ENCODE assay signal across 15 mouse cellular contexts in the genomic region with DNA sequence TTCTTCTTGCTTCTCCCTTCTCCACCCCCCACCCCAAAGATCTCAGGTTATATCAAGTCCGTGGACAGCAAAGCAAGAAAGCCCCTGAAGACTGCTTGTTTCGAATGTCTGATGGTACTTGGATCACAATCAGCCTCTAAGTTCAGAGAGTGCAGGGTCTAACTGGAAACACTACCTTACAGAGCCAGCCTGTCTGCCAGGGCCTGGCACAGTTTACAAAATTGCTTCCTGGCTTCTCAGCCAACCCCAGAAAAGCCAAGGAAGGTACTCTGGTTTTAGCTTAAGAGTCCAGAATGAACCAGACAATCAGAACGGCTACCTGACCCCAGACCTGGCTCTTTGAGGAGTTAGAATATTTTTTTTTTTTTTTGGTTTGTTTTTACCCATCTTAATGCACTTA.
DNase-seq lines count a peak whose midpoint lies in the region; ATAC-seq and TF ChIP-seq lines count a peak whose summit lies in the region.
"Had no signal": no experiment of that assay in that cellular context is flagged by ENCODE, and none has a peak within 500 bp of the region (broad histone marks: within the 10 kb centered on the region; RNA-seq: fewer than 3 reads in every experiment).

No protein-coding gene starts in this region.

- TF ChIP-seq CTCF in kidney, postnatal 0 days (IDR thresholded peaks at IDR 0.05; ENCODE audit: low read depth), result no peak

- peak overlapping the region; percentile 17; the same call in 1 of the 2 replicates for H3K27ac ChIP-seq in heart, embryonic 13.5 days (replicated peaks)
- no peak overlapping the region for H3K27ac ChIP-seq in heart, embryonic 10.5 days
- H3K27ac ChIP-seq in kidney, postnatal 0 days, result peak overlapping the region; percentile 50; the same call in 1 of the 2 replicates
- no peak overlapping the region for H3K27ac ChIP-seq in kidney, embryonic 14.5 days (ENCODE audit: low read depth, low read length)
- H3K27ac ChIP-seq in lung, embryonic 15.5 days, result peak overlapping the region; percentile 7
- H3K27ac ChIP-seq in stomach, embryonic 16.5 days (ENCODE audit: low read length), result peak overlapping the region; percentile 35; the same call in 1 of the 2 replicates
- H3K27ac ChIP-seq: heart, embryonic 15.5 days; hindbrain, embryonic 15.5 days; liver, embryonic 13.5 days had no signal

- peaks cover 54% of the 10 kb centered on the region for H3K4me1 ChIP-seq in heart, embryonic 13.5 days
- H3K4me1 ChIP-seq in heart, embryonic 10.5 days, result peaks cover 32% of the 10 kb centered on the region
- H3K4me1 ChIP-seq in kidney, postnatal 0 days (replicated peaks; ENCODE audit: insufficient read depth, low read length), result peaks cover 22% of the 10 kb centered on the region
- H3K4me1 ChIP-seq in kidney, embryonic 14.5 days (ENCODE audit: control insufficient read depth, insufficient read depth, low read length), result peaks cover 28% of the 10 kb centered on the region
- peaks cover 28% of the 10 kb centered on the region for H3K4me1 ChIP-seq in lung, embryonic 15.5 days
- peaks cover 30% of the 10 kb centered on the region for H3K4me1 ChIP-seq in stomach, embryonic 16.5 days (ENCODE audit: control insufficient read depth, insufficient read depth, low read length)

- no peak overlapping the region for H3K9ac ChIP-seq in heart, embryonic 13.5 days
- H3K9ac ChIP-seq in kidney, postnatal 0 days (ENCODE audit: low read depth, low read length), result no peak overlapping the region
- H3K9ac ChIP-seq in kidney, embryonic 14.5 days (ENCODE audit: low read depth, low read length), result no peak overlapping the region
- no peak overlapping the region for H3K9ac ChIP-seq in lung, embryonic 15.5 days
- 0 out of 2 replicates have a peak overlapping the region, but pooled peaks have one; percentile 18 for H3K9ac ChIP-seq in stomach, embryonic 16.5 days (ENCODE audit: low read length)
- H3K9ac ChIP-seq: heart, embryonic 15.5 days; hindbrain, embryonic 15.5 days; liver, embryonic 13.5 days had no signal

- no peak for DNase-seq in heart, embryonic 10.5 days (ENCODE audit: low spot score)
- DNase-seq in kidney, postnatal 0 days (ENCODE audit: low spot score), result no peak
- DNase-seq in urinary bladder, postnatal 14 days (ENCODE audit: low spot score), result no peak
- no peak for DNase-seq in thymus, postnatal 14 days
- DNase-seq: B cell, adult 2 months; cerebellum, postnatal 36 days; liver, embryonic 13.5 days; retina, postnatal 1 day had no signal

- H3K4me3 ChIP-seq in heart, embryonic 13.5 days, result no peak overlapping the region
- no peak overlapping the region for H3K4me3 ChIP-seq in heart, embryonic 10.5 days
- H3K4me3 ChIP-seq in kidney, postnatal 0 days (replicated peaks; ENCODE audit: low read depth, low read length), result no peak overlapping the region
- no peak overlapping the region for H3K4me3 ChIP-seq in kidney, embryonic 14.5 days (ENCODE audit: low read length)
- H3K4me3 ChIP-seq in lung, embryonic 15.5 days, result no peak overlapping the region
- H3K4me3 ChIP-seq in stomach, embryonic 16.5 days (replicated peaks; ENCODE audit: low read length), result no peak overlapping the region
- H3K4me3 ChIP-seq: heart, embryonic 15.5 days; hindbrain, embryonic 15.5 days; liver, embryonic 13.5 days; neural tube, embryonic 13.5 days had no signal

- H3K27me3 ChIP-seq in heart, embryonic 13.5 days (replicated peaks), result no peaks in the 10 kb centered on the region
- H3K27me3 ChIP-seq in heart, embryonic 10.5 days (ENCODE audit: insufficient read depth, poor library complexity, severe bottlenecking), result no peaks in the 10 kb centered on the region
- no peaks in the 10 kb centered on the region for H3K27me3 ChIP-seq in kidney, postnatal 0 days (ENCODE audit: insufficient read depth, low read length)
- H3K27me3 ChIP-seq in kidney, embryonic 14.5 days (ENCODE audit: control insufficient read depth, insufficient read depth, low read length), result no peaks in the 10 kb centered on the region
- no peaks in the 10 kb centered on the region for H3K27me3 ChIP-seq in lung, embryonic 15.5 days
- no peaks in the 10 kb centered on the region for H3K27me3 ChIP-seq in stomach, embryonic 16.5 days (ENCODE audit: control insufficient read depth, insufficient read depth, low read length)
- H3K27me3 ChIP-seq: heart, embryonic 15.5 days; hindbrain, embryonic 15.5 days; liver, embryonic 13.5 days; neural tube, embryonic 13.5 days had no signal

- H3K36me3 ChIP-seq in heart, embryonic 13.5 days, result 0 out of 2 replicates have a peak, but pooled peaks cover 5% of the 10 kb centered on the region
- no peaks in the 10 kb centered on the region for H3K36me3 ChIP-seq in heart, embryonic 10.5 days
- no peaks in the 10 kb centered on the region for H3K36me3 ChIP-seq in kidney, postnatal 0 days (ENCODE audit: insufficient read depth, low read length)
- H3K36me3 ChIP-seq in kidney, embryonic 14.5 days (ENCODE audit: control insufficient read depth, insufficient read depth, low read length), result no peaks in the 10 kb centered on the region
- no peaks in the 10 kb centered on the region for H3K36me3 ChIP-seq in lung, embryonic 15.5 days
- H3K36me3 ChIP-seq in stomach, embryonic 16.5 days (ENCODE audit: control insufficient read depth, insufficient read depth, low read length), result no peaks in the 10 kb centered on the region
- H3K36me3 ChIP-seq: heart, embryonic 15.5 days; hindbrain, embryonic 15.5 days; liver, embryonic 13.5 days; neural tube, embryonic 13.5 days had no signal

- H3K9me3 ChIP-seq in heart, embryonic 13.5 days, result no peaks in the 10 kb centered on the region
- no peaks in the 10 kb centered on the region for H3K9me3 ChIP-seq in heart, embryonic 10.5 days
- no peaks in the 10 kb centered on the region for H3K9me3 ChIP-seq in kidney, postnatal 0 days (replicated peaks; ENCODE audit: low read length)
- H3K9me3 ChIP-seq in kidney, embryonic 14.5 days (ENCODE audit: control insufficient read depth, low read length), result no peaks in the 10 kb centered on the region
- H3K9me3 ChIP-seq in lung, embryonic 15.5 days, result no peaks in the 10 kb centered on the region
- no peaks in the 10 kb centered on the region for H3K9me3 ChIP-seq in stomach, embryonic 16.5 days (replicated peaks; ENCODE audit: control insufficient read depth, low read length)
- H3K9me3 ChIP-seq: heart, embryonic 15.5 days; hindbrain, embryonic 15.5 days; liver, embryonic 13.5 days; neural tube, embryonic 13.5 days had no signal

- ATAC-seq in heart, embryonic 13.5 days (ENCODE audit: extremely low read depth, insufficient number of reproducible peaks, low FRiP score, low TSS enrichment), result no peak
- no peak for ATAC-seq in kidney, postnatal 0 days (replicated peaks; ENCODE audit: low FRiP score, low read depth)
- ATAC-seq in kidney, embryonic 14.5 days (ENCODE audit: low FRiP score, low TSS enrichment), result no peak
- no peak for ATAC-seq in lung, embryonic 15.5 days (ENCODE audit: borderline replicate concordance, extremely low read depth, low FRiP score, low TSS enrichment)
- ATAC-seq in stomach, embryonic 16.5 days (ENCODE audit: insufficient read depth, low FRiP score), result no peak

- H3K4me2 ChIP-seq in heart, embryonic 13.5 days, result no peak overlapping the region
- H3K4me2 ChIP-seq in kidney, postnatal 0 days (ENCODE audit: low read length), result 0 out of 2 replicates have a peak overlapping the region, but pooled peaks have one; percentile 13
- no peak overlapping the region for H3K4me2 ChIP-seq in kidney, embryonic 14.5 days (replicated peaks; ENCODE audit: low read depth, low read length)
- no peak overlapping the region for H3K4me2 ChIP-seq in lung, embryonic 15.5 days
- H3K4me2 ChIP-seq in stomach, embryonic 16.5 days (ENCODE audit: low read depth, low read length), result no peak overlapping the region
- H3K4me2 ChIP-seq: heart, embryonic 15.5 days; hindbrain, embryonic 15.5 days; liver, embryonic 13.5 days; neural tube, embryonic 13.5 days had no signal

- 71% methylated on average over 3 of the region's 3 CpGs for WGBS in heart, embryonic 13.5 days
- WGBS in heart, embryonic 10.5 days, result 76% methylated on average over 3 of the region's 3 CpGs
- 38% methylated on average over 3 of the region's 3 CpGs for WGBS in kidney, postnatal 0 days
- WGBS in kidney, embryonic 14.5 days, result 26% methylated on average over 3 of the region's 3 CpGs
- WGBS in lung, embryonic 15.5 days, result 44% methylated on average over 3 of the region's 3 CpGs
- 51% methylated on average over 3 of the region's 3 CpGs for WGBS in stomach, embryonic 16.5 days

Comparison
In these comparisons a context has a peak if more than half of its experiments do, and no peak if none do; other contexts are left out.
1. H3K27ac ChIP-seq: peak in heart, embryonic 13.5 days (single experiment), kidney, postnatal 0 days (single experiment), lung, embryonic 15.5 days (single experiment) and stomach, embryonic 16.5 days (single experiment); none in heart, embryonic 10.5 days (single experiment) and kidney, embryonic 14.5 days (single experiment).